7 mouse cellular contexts compared by ENCODE assay signal in the genomic region with DNA sequence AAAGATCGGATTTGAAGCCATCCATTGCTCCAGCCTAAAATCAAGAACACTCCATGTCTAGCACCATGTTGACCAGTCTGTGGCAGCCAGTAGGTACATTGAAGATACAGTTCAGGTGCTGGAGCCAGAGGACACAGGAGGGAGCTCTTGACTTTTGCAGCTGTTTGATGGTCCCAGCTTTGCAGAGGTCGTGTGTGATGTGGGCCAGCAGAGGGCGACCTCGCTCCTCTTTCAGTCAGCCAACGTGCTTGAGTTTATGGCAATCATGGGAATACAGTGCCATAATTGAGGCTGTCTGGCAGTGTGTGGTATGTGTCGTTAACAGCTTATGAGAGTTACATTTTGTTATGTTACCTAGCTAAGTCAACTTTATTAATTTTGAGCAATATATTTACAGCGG. TPM values are rescaled to one million over a fixed set of nuclear protein-coding genes. Genes with fewer than 3 reads are reported as not detected.
A peak's percentile ranks its signal among the peaks of the same experiment; 100 is the strongest.
DNase-seq lines count a peak whose midpoint lies in the region; ATAC-seq lines count a peak whose summit lies in the region.

No protein-coding gene starts in this region.

- H3K27ac ChIP-seq in midbrain, embryonic 10.5 days (replicated peaks) = no peak overlapping the region

- intact Hi-C loops in left cerebral cortex, postnatal 10 days (cut with DNase I) = loop anchor here (2.0 to 5.0 kb wide), 3 partner anchors 49 to 195 kb away; no protein-coding TSS in a partner anchor

- H3K4me1 ChIP-seq in midbrain, embryonic 10.5 days = peaks cover 3% of the 10 kb centered on the region; the same call in 1 of the 2 replicates

- 19% methylated on average over 7 of the region's 7 CpGs for WGBS in midbrain, embryonic 10.5 days

- H3K9me3 ChIP-seq in midbrain, embryonic 10.5 days (replicated peaks) = no peaks in the 10 kb centered on the region

- no peaks in the 10 kb centered on the region for H3K27me3 ChIP-seq in midbrain, embryonic 10.5 days (ENCODE audit: low read depth, poor library complexity, severe bottlenecking)

- DNase-seq in cerebellum, postnatal 36 days = peak; percentile 74 to 80
- peak; percentile 69 for DNase-seq in gastrocnemius, adult 18-20 months (ENCODE audit: low spot score)
- DNase-seq in left cerebral cortex, postnatal 10 days (ENCODE audit: extremely low spot score in 1 of 2, low spot score in 2 of 2) = peak; percentile 73 to 77
- DNase-seq in midbrain, embryonic 10.5 days (ENCODE audit: low spot score) = peak; percentile 76
- DNase-seq in right cerebral cortex, postnatal 4 days = peak; percentile 81

- ATAC-seq in activated CD4-positive, CD25-positive, alpha-beta regulatory T cell, adult 4 months = peak; percentile 43
- peak; percentile 76 for ATAC-seq in inflammation-experienced regulatory T-cells, adult 6 months

- peaks cover 28% of the 10 kb centered on the region for H3K36me3 ChIP-seq in midbrain, embryonic 10.5 days

- H3K4me3 ChIP-seq in midbrain, embryonic 10.5 days = no peak overlapping the region

RNA-seq across cellular contexts. Expression of a gene that starts 15.5 kb away (rescaled TPM):
- 10 to 100 TPM; 15.5 to 20.3 TPM for polyA plus RNA-seq in activated CD4-positive, CD25-positive, alpha-beta regulatory T cell, adult 4 months (2017; shearing (Covaris generic))
- 1 to 10 TPM; 2.6 to 2.9 TPM for total RNA-seq in gastrocnemius, adult 18-20 months (2021)
- 10 to 100 TPM in 2 of 3 experiments, 1 to 10 TPM in 1; 9.7 to 32.4 (median 26.8) TPM for polyA plus RNA-seq in inflammation-experienced regulatory T-cells, adult 6 months (2017; shearing (Covaris generic))
- 10 to 100 TPM in 1 of 2 experiments, 1 to 10 TPM in 1; 8.7 to 10.2 TPM for total RNA-seq in left cerebral cortex, postnatal 10 days (2021)
- 6.1 and 8.1 TPM in 2 replicates for polyA plus RNA-seq in midbrain, embryonic 10.5 days (2016; fragmentation: Nextera tagmentation; extraction: Ambion mirVana)

RNA-seq across cellular contexts. Expression of a gene that starts 40.0 kb away (rescaled TPM):
- not detected for polyA plus RNA-seq in activated CD4-positive, CD25-positive, alpha-beta regulatory T cell, adult 4 months (2017; shearing (Covaris generic))
- not detected for total RNA-seq in gastrocnemius, adult 18-20 months (2021)
- polyA plus RNA-seq in inflammation-experienced regulatory T-cells, adult 6 months (2017; shearing (Covaris generic)) = not detected
- total RNA-seq in left cerebral cortex, postnatal 10 days (2021) = not detected
- 0.11 TPM in 1 of 2 replicates, not detected in the other for polyA plus RNA-seq in midbrain, embryonic 10.5 days (2016; fragmentation: Nextera tagmentation; extraction: Ambion mirVana)

RNA-seq across cellular contexts. Expression of a gene that starts 58.5 kb away (rescaled TPM):
- polyA plus RNA-seq in activated CD4-positive, CD25-positive, alpha-beta regulatory T cell, adult 4 months (2017; shearing (Covaris generic)) = 10 to 100 TPM; 68.7 to 87.8 TPM
- 10 to 100 TPM; 56.5 to 67.7 TPM for total RNA-seq in gastrocnemius, adult 18-20 months (2021)
- polyA plus RNA-seq in inflammation-experienced regulatory T-cells, adult 6 months (2017; shearing (Covaris generic)) = 10 to 100 TPM; 64.2 to 91.0 (median 77.0) TPM
- 10 to 100 TPM; 81.9 to 90.3 TPM for total RNA-seq in left cerebral cortex, postnatal 10 days (2021)
- polyA plus RNA-seq in midbrain, embryonic 10.5 days (2016; fragmentation: Nextera tagmentation; extraction: Ambion mirVana) = 177 and 182 TPM in 2 replicates
